Mouse (Mus musculus) layer of hippocampus, adult 9-11 months (tissue): ENCODE measurements at regions not wholly inside any gene's neighbourhood (a gene's known extent, or its start where the extent isn't known, plus 50 kb on each side); places are given as distances from the start of the nearest gene placed in this dataset.
A peak's percentile ranks its signal among the peaks of the same experiment; 100 is the strongest.

ENCODE experiments used
- DNase-seq: peaks from one replicate; pipeline ENCODE4 v3.0.0; 2022

GRCm38 (mm10) chr17:10078536-10079319 is 240.9 kb downstream of the Qk start:
- no peak for DNase-seq

GRCm38 (mm10) chr17:10073301-10073700 is 246.4 kb downstream of the Qk start:
- no peak for DNase-seq

- DNase-seq = no peak
Measured at GRCm38 (mm10) chr17:10069251-10069650, 250.4 kb downstream of the Qk start.

- no peak for DNase-seq
Measured at GRCm38 (mm10) chr17:10065131-10065530, 254.5 kb downstream of the Qk start.

GRCm38 (mm10) chr17:10062546-10063100 is 257.0 kb downstream of the Qk start:
- no peak for DNase-seq

GRCm38 (mm10) chr17:10057736-10058135 is 261.9 kb downstream of the Qk start:
- no peak for DNase-seq

- DNase-seq = peak; percentile 34
Measured at GRCm38 (mm10) chr17:10056096-10056495, 263.6 kb downstream of the Qk start.

GRCm38 (mm10) chr17:10054375-10054774 is 265.3 kb downstream of the Qk start:
- peak; percentile 27 for DNase-seq

GRCm38 (mm10) chr17:10044336-10044735 is 275.3 kb downstream of the Qk start:
- no peak for DNase-seq

- peak; percentile 20 for DNase-seq
Measured at GRCm38 (mm10) chr17:10042042-10042652, 277.5 kb downstream of the Qk start.

- DNase-seq = peak; percentile 25
Measured at GRCm38 (mm10) chr17:10040951-10041359, 278.7 kb downstream of the Qk start.

- DNase-seq = no peak
Measured at GRCm38 (mm10) chr17:10040375-10040774, 279.3 kb downstream of the Qk start.

GRCm38 (mm10) chr17:10037799-10038445 is 281.7 kb downstream of the Qk start:
- no peak for DNase-seq

GRCm38 (mm10) chr17:10033510-10033909 is 286.1 kb downstream of the Qk start:
- no peak for DNase-seq

- no peak for DNase-seq
Measured at GRCm38 (mm10) chr17:10031033-10031432, 288.6 kb downstream of the Qk start.

- DNase-seq = no peak
Measured at GRCm38 (mm10) chr17:10026770-10027169, 292.9 kb downstream of the Qk start.

- DNase-seq = peak; percentile 19
Measured at GRCm38 (mm10) chr17:10025212-10025611, 294.4 kb downstream of the Qk start.

GRCm38 (mm10) chr17:10024323-10024722 is 295.3 kb downstream of the Qk start:
- DNase-seq = no peak

GRCm38 (mm10) chr17:10012161-10012560 is 307.5 kb downstream of the Qk start:
- DNase-seq = no peak

GRCm38 (mm10) chr17:10011728-10012127 is 307.9 kb downstream of the Qk start:
- DNase-seq = no peak

- DNase-seq = peak; percentile 36
Measured at GRCm38 (mm10) chr17:10001071-10001591, 318.5 kb downstream of the Qk start.

- DNase-seq = no peak
Measured at GRCm38 (mm10) chr17:9995321-9995720, 324.3 kb downstream of the Qk start.

- no peak for DNase-seq
Measured at GRCm38 (mm10) chr17:9990744-9991143, 321.2 kb upstream of the Pabpc6 start.
